Mouse (Mus musculus): Measurements from ENCODE around the gene Dedd2.
"Not testable (repeated sequence)": the region's sequence is repeated elsewhere in the genome, so short reads cannot be mapped to it uniquely, and the experiment has no call there.

Dedd2 gene

GRCm38 (mm10) chr7:25220457-25221101 is at the start of gene Dedd2:
Dedd2 (minus strand) TSS chr7:25220615.
- DNase-seq (ENCODE audit: low read depth, low spot score), result no peak

- DNase-seq (ENCODE audit: low read depth, low spot score), result no peak
Observed at GRCm38 (mm10) chr7:25269545-25270271, 49.3 kb upstream of the Dedd2 start.

GRCm38 (mm10) chr7:25269029-25269428 is 48.6 kb upstream of the Dedd2 start:
- no peak for DNase-seq (ENCODE audit: low read depth, low spot score)

- DNase-seq (ENCODE audit: low read depth, low spot score), result no peak
Observed at GRCm38 (mm10) chr7:25268588-25268987, 48.2 kb upstream of the Dedd2 start.

- DNase-seq (ENCODE audit: low read depth, low spot score), result peak; percentile 100
Observed at GRCm38 (mm10) chr7:25267751-25268463, 47.5 kb upstream of the Dedd2 start.

GRCm38 (mm10) chr7:25267301-25267750 is 46.9 kb upstream of the Dedd2 start, which contains the start of gene Cic:
Cic (plus strand) TSS chr7:25267704.
- DNase-seq (ENCODE audit: low read depth, low spot score), result peak; percentile 84

GRCm38 (mm10) chr7:25266180-25266962 is 46.0 kb upstream of the Dedd2 start:
- DNase-seq (ENCODE audit: low read depth, low spot score), result no peak

- not testable (repeated sequence) for DNase-seq (ENCODE audit: low read depth, low spot score)
Observed at GRCm38 (mm10) chr7:25265743-25266142, 45.3 kb upstream of the Dedd2 start.

- DNase-seq (ENCODE audit: low read depth, low spot score), result no peak
Observed at GRCm38 (mm10) chr7:25263968-25264870, 43.8 kb upstream of the Dedd2 start.

- no peak for DNase-seq (ENCODE audit: low read depth, low spot score)
Observed at GRCm38 (mm10) chr7:25261896-25262295, 41.5 kb upstream of the Dedd2 start.

- DNase-seq (ENCODE audit: low read depth, low spot score), result no peak
Observed at GRCm38 (mm10) chr7:25251822-25252221, 31.4 kb upstream of the Dedd2 start.

GRCm38 (mm10) chr7:25251071-25251791 is 30.8 kb upstream of the Dedd2 start:
- DNase-seq (ENCODE audit: low read depth, low spot score), result no peak

GRCm38 (mm10) chr7:25250141-25250972 is 29.9 kb upstream of the Dedd2 start, which contains the start of gene Erf:
Erf (minus strand) TSS chr7:25250761.
- DNase-seq (ENCODE audit: low read depth, low spot score), result peak; percentile 81

GRCm38 (mm10) chr7:25249314-25250140 is 29.1 kb upstream of the Dedd2 start:
- DNase-seq (ENCODE audit: low read depth, low spot score), result no peak

- no peak for DNase-seq (ENCODE audit: low read depth, low spot score)
Observed at GRCm38 (mm10) chr7:25248846-25249313, 28.5 kb upstream of the Dedd2 start.

GRCm38 (mm10) chr7:25248018-25248647 is 27.7 kb upstream of the Dedd2 start:
- DNase-seq (ENCODE audit: low read depth, low spot score), result no peak

GRCm38 (mm10) chr7:25247498-25247897 is 27.1 kb upstream of the Dedd2 start:
- DNase-seq (ENCODE audit: low read depth, low spot score), result no peak

Measured in retina, adult 2 months (tissue).